Mouse (Mus musculus) CH12.LX (cell line): ENCODE data around the gene Inhbe. TPM values are rescaled to one million over a fixed set of nuclear protein-coding genes. Genes with fewer than 3 reads are reported as not detected.
"Not testable (repeated sequence)": the region's sequence is repeated elsewhere in the genome, so short reads cannot be mapped to it uniquely, and the experiment has no call there.

Source experiments
- DNase-seq: peaks from one replicate; pipeline ENCODE4 v3.0.0-alpha.2; 2013; ENCODE audit errors: extremely low read depth
- H3K27ac ChIP-seq: 2 replicates; pipeline ENCODE4 v1.5.1; 2012; ENCODE audit warnings: low read depth, mild to moderate bottlenecking, control low read depth, moderate library complexity; ENCODE audit not compliant: insufficient read depth
- H3K27me3 ChIP-seq: replicated peaks from 2 replicates; pipeline ENCODE3; 2012; ENCODE audit warnings: inconsistent platforms
- H3K36me3 ChIP-seq, 2 experiments: replicated peaks in 1 of 2; 2 replicates each; pipeline versions ENCODE3 to v1.6.1; 2012; ENCODE audit warnings: inconsistent platforms in 1 of 2, low read length in 1 of 2, mild to moderate bottlenecking in 1 of 2, mixed read lengths in 1 of 2, moderate library complexity in 1 of 2; ENCODE audit not compliant: control insufficient read depth in 1 of 2, insufficient read depth in 1 of 2
- H3K4me1 ChIP-seq, 2 experiments: 2 replicates each; pipeline ENCODE4 v1.6.1; 2012; ENCODE audit warnings: inconsistent platforms in 1 of 2, moderate library complexity in 1 of 2; ENCODE audit not compliant: insufficient read depth in 2 of 2, control insufficient read depth in 1 of 2
- H3K4me2 ChIP-seq: 2 replicates; pipeline ENCODE4 v1.6.1; 2012; ENCODE audit warnings: low read depth, mild to moderate bottlenecking, control low read depth; ENCODE audit not compliant: poor library complexity, insufficient read depth, severe bottlenecking
- H3K4me3 ChIP-seq, 3 experiments: fragments of 150-350 bp in 1 of 3; sonication (generic) in 1 of 3; replicated peaks in 1 of 3; 2 replicates each; pipeline versions ENCODE3 to v1.5.1; 2011 to 2012; ENCODE audit warnings: low read depth in 2 of 3, low read length in 2 of 3, mild to moderate bottlenecking in 2 of 3, moderate library complexity in 2 of 3, control low read depth in 1 of 3, improper control_type of control experiment in 1 of 3, inconsistent platforms in 1 of 3, mixed read lengths in 1 of 3; ENCODE audit not compliant: poor library complexity in 1 of 3
- H3K79me2 ChIP-seq: replicated peaks from 2 replicates; pipeline ENCODE4 v1.6.1; 2012; ENCODE audit warnings: mild to moderate bottlenecking, moderate library complexity; ENCODE audit not compliant: control insufficient read depth, poor library complexity, insufficient read depth, severe bottlenecking; ENCODE audit errors: extremely low read depth
- H3K9ac ChIP-seq: 2 replicates; pipeline ENCODE4 v1.6.1; 2012; ENCODE audit warnings: low read depth, mild to moderate bottlenecking, control low read depth, moderate library complexity; ENCODE audit not compliant: insufficient read depth
- H3K9me3 ChIP-seq: replicated peaks from 2 replicates; pipeline ENCODE3; 2012; ENCODE audit warnings: low read length, inconsistent platforms, mixed read lengths
- BHLHE40 ChIP-seq: IDR thresholded peaks from 2 replicates; pipeline ENCODE4 v1.6.1; 2011; ENCODE audit warnings: mild to moderate bottlenecking, low read depth, low read length, improper control_type of control experiment
- CHD2 ChIP-seq: IDR thresholded peaks from 2 replicates; pipeline ENCODE4 v1.6.1; 2011; ENCODE audit warnings: low read length, improper control_type of control experiment
- CTCF ChIP-seq, 2 experiments: IDR thresholded peaks in 1 of 2; conservative IDR thresholded peaks in 1 of 2; 2 replicates each; pipeline ENCODE4 v1.5.1; 2011 to 2012; ENCODE audit warnings: low read depth in 2 of 2, low read length in 2 of 2, improper control_type of control experiment in 1 of 2, inconsistent platforms in 1 of 2, mild to moderate bottlenecking in 1 of 2, moderate library complexity in 1 of 2
- ELF1 ChIP-seq: IDR thresholded peaks from 2 replicates; pipeline ENCODE4 v1.6.1; 2014; ENCODE audit warnings: low read depth, mild to moderate bottlenecking, inconsistent platforms, low read length, improper control_type of control experiment
- EP300 ChIP-seq: IDR thresholded peaks from 2 replicates; pipeline ENCODE4 v1.6.1; 2011; ENCODE audit warnings: low read length, improper control_type of control experiment
- GABPA ChIP-seq: IDR thresholded peaks from 2 replicates; pipeline ENCODE4 v1.6.1; 2012; ENCODE audit warnings: low read depth, low read length, improper control_type of control experiment, inconsistent platforms; ENCODE audit not compliant: insufficient replicate concordance
- IRF4 ChIP-seq: IDR thresholded peaks from 2 replicates; pipeline ENCODE4 v1.6.1; 2014; ENCODE audit warnings: low read depth, mild to moderate bottlenecking, inconsistent platforms, low read length, improper control_type of control experiment
- MAFK ChIP-seq: IDR thresholded peaks from 2 replicates; pipeline ENCODE4 v1.6.1; 2011; ENCODE audit warnings: low read length, improper control_type of control experiment; ENCODE audit not compliant: insufficient replicate concordance
- MAZ ChIP-seq: IDR thresholded peaks from 2 replicates; pipeline ENCODE4 v1.6.1; 2012; ENCODE audit warnings: low read depth, mild to moderate bottlenecking, inconsistent platforms, low read length, improper control_type of control experiment, moderate library complexity
- MEF2A ChIP-seq: IDR thresholded peaks from 2 replicates; pipeline ENCODE4 v1.6.1; 2014; ENCODE audit warnings: low read depth, mild to moderate bottlenecking, inconsistent platforms, low read length, improper control_type of control experiment, borderline replicate concordance
- MXI1 ChIP-seq: IDR thresholded peaks from 2 replicates; pipeline ENCODE4 v1.6.1; 2011; ENCODE audit warnings: mild to moderate bottlenecking, low read depth, low read length, improper control_type of control experiment
- SIN3A ChIP-seq: IDR thresholded peaks from 2 replicates; pipeline ENCODE4 v1.6.1; 2012; ENCODE audit warnings: low read length, improper control_type of control experiment, inconsistent platforms
- ZNF384 ChIP-seq: IDR thresholded peaks from 2 replicates; pipeline ENCODE4 v1.6.1; 2012; ENCODE audit warnings: low read depth, low read length, improper control_type of control experiment, inconsistent platforms
- dilution Hi-C: fragments of 300-500 bp; cut with MboI; formaldehyde crosslinking; loops from 2 replicates; pipeline ENCODE4 v1.14.3; 2020; ENCODE audit warnings: low sequenced_read_pairs; ENCODE audit not compliant: extremely low pct_unique_long_range_greater_than_20kb, extremely low pct_ligation_motif_present
- in situ Hi-C: fragments of 300-500 bp; cut with MboI; formaldehyde crosslinking; loops from 3 replicates; pipeline ENCODE4 v1.14.3; 2019; ENCODE audit warnings: low sequenced_read_pairs, low pct_ligation_motif_present, low pct_unique_long_range_greater_than_20kb, mixed read lengths
- polyA plus RNA-seq: library from polyadenylated mRNA; unstranded; fragments of >175 nt; gene quantifications from 2 replicates; pipeline ENCODE4 v1.2.1, GENCODE M21; 2012; ENCODE audit warnings: low read depth; ENCODE audit not compliant: insufficient read length
- total RNA-seq, 2 experiments: library from RNA; depleted of rRNA; stranded (reverse); fragments of 300-350 nt in 1 of 2; fragments of >200 nt in 1 of 2; gene quantifications; 2 replicates each; pipeline ENCODE4 v1.2.3; 2012 to 2014

The Inhbe gene
- total and polyA plus RNA-seq, 3 experiments: 0.83 to 2.6 (median 0.89) TPM

GRCm38 (mm10) chr10:127309167-127309566 lies 45.0 kb downstream of the Inhbe start:
- in situ Hi-C loops, H3K9me3 ChIP-seq, H3K27me3 ChIP-seq, H3K4me2 ChIP-seq, H3K9ac ChIP-seq, DNase-seq, H3K27ac ChIP-seq, H3K4me3 ChIP-seq, dilution Hi-C loops: not testable (repeated sequence)
- Histone ChIP-seq H3K4me1 (peaks cover 5 to 17% of the 10 kb centered on the region in 2 experiments), H3K36me3 (peaks cover 55 to 57% of the 10 kb centered on the region in 2 experiments), H3K79me2 (peaks cover 28% of the 10 kb centered on the region)

- Histone ChIP-seq H3K9me3 (no peaks in the 10 kb centered on the region), H3K4me3 (no peak overlapping the region), H3K36me3 (peaks cover 89 to 98% of the 10 kb centered on the region in 2 experiments), H3K4me2 (no peak overlapping the region), H3K9ac (no peak overlapping the region), H3K79me2 (peaks cover 10% of the 10 kb centered on the region; the same call in 1 of the 2 replicates), H3K27me3 (no peaks in the 10 kb centered on the region), H3K4me1 (no peaks in the 10 kb centered on the region), H3K27ac (no peak overlapping the region)
- TF ChIP-seq BHLHE40 (no peak), GABPA (no peak), CHD2 (no peak), CTCF (conservative IDR thresholded peaks at IDR 0.05 in 1 of 2, IDR thresholded peaks at IDR 0.05 in 1 of 2; ENCODE audit: low read depth in 2 of 2, low read length in 2 of 2) (no peak)
- DNase-seq: no peak
- dilution Hi-C loops (no loop called here), in situ Hi-C loops (no loop called here)
Observed at GRCm38 (mm10) chr10:127303136-127303535, 51.1 kb downstream of the Inhbe start.

- no peak for TF ChIP-seq CTCF (conservative IDR thresholded peaks at IDR 0.05 in 1 of 2, IDR thresholded peaks at IDR 0.05 in 1 of 2; ENCODE audit: low read depth in 2 of 2, low read length in 2 of 2)
- TF ChIP-seq IRF4: no peak
- TF ChIP-seq BHLHE40: no peak
- TF ChIP-seq MXI1: no peak
- no peak for TF ChIP-seq SIN3A
- no peak for TF ChIP-seq ELF1
- no peak for TF ChIP-seq MEF2A
- TF ChIP-seq ZNF384: no peak
- no peak for TF ChIP-seq MAFK
- no peak for TF ChIP-seq EP300
- TF ChIP-seq MAZ: no peak
- TF ChIP-seq, all 38 proteins: peak for 0
- no peak overlapping the region for H3K4me2 ChIP-seq
- no peak overlapping the region for H3K27ac ChIP-seq
- dilution Hi-C loops: no loop called here
- H3K9me3 ChIP-seq: no peaks in the 10 kb centered on the region
- peaks cover 87 to 97% of the 10 kb centered on the region in 2 experiments for H3K36me3 ChIP-seq
- peaks cover 0 to 7% of the 10 kb centered on the region in 2 experiments; a peak in 1 of 4 replicates for H3K4me1 ChIP-seq
- no peak for DNase-seq
- H3K4me3 ChIP-seq: no peak overlapping the region
- no peaks in the 10 kb centered on the region for H3K27me3 ChIP-seq
- H3K9ac ChIP-seq: no peak overlapping the region
- H3K79me2 ChIP-seq: peaks cover 6% of the 10 kb centered on the region
- in situ Hi-C loops: no loop called here
Observed at GRCm38 (mm10) chr10:127300361-127300760, 53.9 kb downstream of the Inhbe start.

Other genes starting within 250 kb of the Inhbe start
- gene Os9, start 233.3 kb downstream of the Inhbe start, total RNA-seq (2012; rRNA removed): 81.1 and 82.7 TPM in 2 replicates
- 41.0 and 42.8 TPM in 2 replicates for gene Os9, start 233.3 kb downstream of the Inhbe start, total RNA-seq (2014; rRNA removed)
- gene Os9, start 233.3 kb downstream of the Inhbe start, polyA plus RNA-seq: 61.9 and 78.2 TPM in 2 replicates
- 15.5 and 17.5 TPM in 2 replicates for gene B4galnt1, start 189.2 kb downstream of the Inhbe start, total RNA-seq (2012; rRNA removed)
- gene B4galnt1, start 189.2 kb downstream of the Inhbe start, total RNA-seq (2014; rRNA removed): 0.74 and 0.98 TPM in 2 replicates
- gene B4galnt1, start 189.2 kb downstream of the Inhbe start, polyA plus RNA-seq: 1.9 and 2.3 TPM in 2 replicates
- 1.2 and 1.7 TPM in 2 replicates for gene Slc26a10, start 173.8 kb downstream of the Inhbe start, total RNA-seq (2012; rRNA removed)
- 0.05 TPM in 2 replicates for gene Slc26a10, start 173.8 kb downstream of the Inhbe start, total RNA-seq (2014; rRNA removed)
- 0.16 and 0.44 TPM in 2 replicates for gene Slc26a10, start 173.8 kb downstream of the Inhbe start, polyA plus RNA-seq
- gene Arhgef25, start 164.3 kb downstream of the Inhbe start, total RNA-seq (2012; rRNA removed): 8.6 and 8.7 TPM in 2 replicates
- 3.3 and 4.0 TPM in 2 replicates for gene Arhgef25, start 164.3 kb downstream of the Inhbe start, total RNA-seq (2014; rRNA removed)
- 8.3 and 11.1 TPM in 2 replicates for gene Arhgef25, start 164.3 kb downstream of the Inhbe start, polyA plus RNA-seq
- 26.9 and 27.6 TPM in 2 replicates for gene Dtx3, start 158.7 kb downstream of the Inhbe start, total RNA-seq (2012; rRNA removed)
- gene Dtx3, start 158.7 kb downstream of the Inhbe start, total RNA-seq (2014; rRNA removed): 18.9 and 19.2 TPM in 2 replicates
- gene Dtx3, start 158.7 kb downstream of the Inhbe start, polyA plus RNA-seq: 51.2 and 54.4 TPM in 2 replicates
- gene Pip4k2c, start 142.8 kb downstream of the Inhbe start, total RNA-seq (2012; rRNA removed): 22.7 TPM in 2 replicates
- gene Pip4k2c, start 142.8 kb downstream of the Inhbe start, total RNA-seq (2014; rRNA removed): 12.5 and 13.3 TPM in 2 replicates
- 23.3 and 24.7 TPM in 2 replicates for gene Pip4k2c, start 142.8 kb downstream of the Inhbe start, polyA plus RNA-seq
- 1.3 and 2.1 TPM in 2 replicates for gene Kif5a, start 91.1 kb downstream of the Inhbe start, total RNA-seq (2012; rRNA removed)
- not detected in 2 replicates for gene Kif5a, start 91.1 kb downstream of the Inhbe start, total RNA-seq (2014; rRNA removed)
- gene Kif5a, start 91.1 kb downstream of the Inhbe start, polyA plus RNA-seq: 0.14 and 0.46 TPM in 2 replicates
- gene Dctn2, start 88.0 kb downstream of the Inhbe start, total RNA-seq (2012; rRNA removed): 88.5 and 91.9 TPM in 2 replicates
- gene Dctn2, start 88.0 kb downstream of the Inhbe start, total RNA-seq (2014; rRNA removed): 66.3 and 67.3 TPM in 2 replicates
- 79.1 and 94.1 TPM in 2 replicates for gene Dctn2, start 88.0 kb downstream of the Inhbe start, polyA plus RNA-seq
- 2.7 and 3.3 TPM in 2 replicates for gene Mbd6, start 65.4 kb downstream of the Inhbe start, total RNA-seq (2012; rRNA removed)
- 0.51 and 0.74 TPM in 2 replicates for gene Mbd6, start 65.4 kb downstream of the Inhbe start, total RNA-seq (2014; rRNA removed)
- 16.5 and 17.7 TPM in 2 replicates for gene Mbd6, start 65.4 kb downstream of the Inhbe start, polyA plus RNA-seq
- 224 and 234 TPM in 2 replicates for gene Mars, start 42.6 kb downstream of the Inhbe start, total RNA-seq (2012; rRNA removed)
- gene Mars, start 42.6 kb downstream of the Inhbe start, total RNA-seq (2014; rRNA removed): 110 and 143 TPM in 2 replicates
- 161 and 177 TPM in 2 replicates for gene Mars, start 42.6 kb downstream of the Inhbe start, polyA plus RNA-seq
- gene Arhgap9, start 32.4 kb downstream of the Inhbe start, total RNA-seq (2012; rRNA removed): 32.5 and 33.7 TPM in 2 replicates
- gene Arhgap9, start 32.4 kb downstream of the Inhbe start, total RNA-seq (2014; rRNA removed): 32.4 and 34.0 TPM in 2 replicates
- 42.4 and 44.7 TPM in 2 replicates for gene Arhgap9, start 32.4 kb downstream of the Inhbe start, polyA plus RNA-seq
- gene Gli1, start 12.4 kb downstream of the Inhbe start, total RNA-seq (2012; rRNA removed): 0.13 and 0.42 TPM in 2 replicates
- not detected in 2 replicates for gene Gli1, start 12.4 kb downstream of the Inhbe start, total RNA-seq (2014; rRNA removed)
- 0.10 and 0.14 TPM in 2 replicates for gene Gli1, start 12.4 kb downstream of the Inhbe start, polyA plus RNA-seq
- 0.08 and 0.38 TPM in 2 replicates for gene Inhbc, start 16.0 kb upstream of the Inhbe start, total RNA-seq (2012; rRNA removed)
- not detected in 2 replicates for gene Inhbc, start 16.0 kb upstream of the Inhbe start, total RNA-seq (2014; rRNA removed)
- 0.20 TPM in 1 of 2 replicates, not detected in the other for gene Inhbc, start 16.0 kb upstream of the Inhbe start, polyA plus RNA-seq
- 7.3 and 8.7 TPM in 2 replicates for gene R3hdm2, start 25.9 kb upstream of the Inhbe start, total RNA-seq (2012; rRNA removed)
- 4.2 and 7.0 TPM in 2 replicates for gene R3hdm2, start 25.9 kb upstream of the Inhbe start, total RNA-seq (2014; rRNA removed)
- gene R3hdm2, start 25.9 kb upstream of the Inhbe start, polyA plus RNA-seq: 23.6 and 29.2 TPM in 2 replicates
- gene Stac3, start 147.3 kb upstream of the Inhbe start, total RNA-seq (2012; rRNA removed): 0.08 and 0.42 TPM in 2 replicates
- gene Stac3, start 147.3 kb upstream of the Inhbe start, total RNA-seq (2014; rRNA removed): 0.50 TPM in 1 of 2 replicates, not detected in the other
- gene Stac3, start 147.3 kb upstream of the Inhbe start, polyA plus RNA-seq: 0.79 and 0.93 TPM in 2 replicates
- 0.47 and 0.80 TPM in 2 replicates for gene Ndufa4l2, start 160.6 kb upstream of the Inhbe start, total RNA-seq (2012; rRNA removed)
- not detected in 2 replicates for gene Ndufa4l2, start 160.6 kb upstream of the Inhbe start, total RNA-seq (2014; rRNA removed)
- gene Ndufa4l2, start 160.6 kb upstream of the Inhbe start, polyA plus RNA-seq: not detected in 2 replicates
- 252 and 317 TPM in 2 replicates for gene Shmt2, start 168.0 kb upstream of the Inhbe start, total RNA-seq (2012; rRNA removed)
- gene Shmt2, start 168.0 kb upstream of the Inhbe start, total RNA-seq (2014; rRNA removed): 267 and 273 TPM in 2 replicates
- 315 and 353 TPM in 2 replicates for gene Shmt2, start 168.0 kb upstream of the Inhbe start, polyA plus RNA-seq
- gene Nxph4, start 180.1 kb upstream of the Inhbe start, total RNA-seq (2012; rRNA removed): 0.13 TPM in 1 of 2 replicates, not detected in the other
- gene Nxph4, start 180.1 kb upstream of the Inhbe start, total RNA-seq (2014; rRNA removed): not detected in 2 replicates
- gene Nxph4, start 180.1 kb upstream of the Inhbe start, polyA plus RNA-seq: 0.14 and 0.15 TPM in 2 replicates